Mouse (Mus musculus) cortical plate, adult 2 months (tissue): ENCODE measurements around the gene Oprm1.

Source experiments
- CTCF ChIP-seq: fragments of 200-500 bp; IDR thresholded peaks from 2 replicates; pipeline ENCODE4 v1.5.1; 2011; ENCODE audit warnings: mild to moderate bottlenecking, control low read depth, low read length; ENCODE audit not compliant: insufficient read depth; ENCODE audit errors: extremely low read depth
- POLR2A ChIP-seq: fragments of 200-500 bp; IDR thresholded peaks from 2 replicates; pipeline ENCODE4 v1.6.1; 2011; ENCODE audit warnings: mild to moderate bottlenecking, low read length, control low read depth; ENCODE audit not compliant: insufficient read depth; ENCODE audit errors: extremely low read depth

DNA sequence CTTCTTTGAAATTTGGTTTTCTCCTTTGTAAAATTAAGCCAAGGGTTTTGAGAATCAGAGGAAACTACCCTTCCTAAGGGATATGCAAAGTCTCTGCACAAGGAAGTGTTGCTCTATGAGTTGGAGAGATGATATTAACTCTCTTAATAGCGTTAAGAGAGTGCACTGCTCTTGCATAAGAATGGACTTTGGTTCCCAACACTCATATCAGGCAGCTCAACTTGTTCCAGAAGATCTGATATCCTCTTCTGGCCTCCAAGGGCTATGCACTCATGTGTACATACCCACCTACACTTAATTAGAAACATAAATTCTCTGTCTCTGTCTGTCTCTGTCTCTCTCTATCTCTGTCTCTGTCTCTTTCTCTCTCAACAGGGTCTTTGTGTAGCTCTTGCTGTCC is 170.6 kb downstream of the Oprm1 start:
- TF ChIP-seq POLR2A: no peak
- TF ChIP-seq CTCF: no peak
